Mouse (Mus musculus) embryonic facial prominence, embryonic 10.5 days (tissue): ENCODE measurements at regions not wholly inside any gene's neighbourhood (a gene's known extent, or its start where the extent isn't known, plus 50 kb on each side); places are given as distances from the start of the nearest gene placed in this dataset.

Source experiments
- DNase-seq: peaks from one replicate; pipeline ENCODE4 v3.0.0-alpha.2; 2017; ENCODE audit warnings: low spot score
- H3K27ac ChIP-seq: fragments of 300-500 bp; sonication (generic); replicated peaks from 2 replicates; pipeline ENCODE4 v1.5.1; 2016; ENCODE audit warnings: mild to moderate bottlenecking
- H3K27me3 ChIP-seq: fragments of 300-500 bp; sonication (generic); replicated peaks from 2 replicates; pipeline ENCODE4 v1.6.1; 2016; ENCODE audit warnings: low read depth, mild to moderate bottlenecking; ENCODE audit not compliant: poor library complexity, severe bottlenecking
- H3K36me3 ChIP-seq: fragments of 300-500 bp; sonication (generic); replicated peaks from 2 replicates; pipeline ENCODE4 v1.6.1; 2016; ENCODE audit warnings: mild to moderate bottlenecking, moderate library complexity
- H3K4me1 ChIP-seq: fragments of 300-500 bp; sonication (generic); 2 replicates; pipeline ENCODE4 v1.6.1; 2016
- H3K4me3 ChIP-seq: fragments of 300-500 bp; sonication (generic); 2 replicates; pipeline ENCODE4 v1.5.1; 2016; ENCODE audit warnings: mild to moderate bottlenecking, moderate library complexity
- H3K9me3 ChIP-seq: fragments of 300-500 bp; sonication (generic); 2 replicates; pipeline ENCODE4 v1.6.1; 2016; ENCODE audit warnings: mild to moderate bottlenecking
- WGBS: fragments of 180-500 bp; shearing (Covaris S2); methylation state at CpG from one replicate; pipeline ENCODE4 v1.1.7; 2016; 5-methylcytosine and 5-hydroxymethylcytosine counted together

- Histone ChIP-seq H3K27me3 (peaks cover 13% of the 10 kb centered on the region; the same call in 1 of the 2 replicates), H3K4me1 (peaks cover 13% of the 10 kb centered on the region; the same call in 1 of the 2 replicates), H3K4me3 (no peak overlapping the region), H3K27ac (no peak overlapping the region), H3K9me3 (no peaks in the 10 kb centered on the region), H3K36me3 (no peaks in the 10 kb centered on the region)
- no peak for DNase-seq
- 80% methylated on average over 2 of the region's 2 CpGs for WGBS
These were observed 56.8 kb upstream of the Gm3045 start for GRCm38 (mm10) chr13:56369600-56369999.

- Histone ChIP-seq H3K27ac (no peak overlapping the region), H3K4me1 (peaks cover 13% of the 10 kb centered on the region; the same call in 1 of the 2 replicates), H3K27me3 (peaks cover 13% of the 10 kb centered on the region; the same call in 1 of the 2 replicates), H3K4me3 (no peak overlapping the region), H3K36me3 (no peaks in the 10 kb centered on the region), H3K9me3 (no peaks in the 10 kb centered on the region)
- WGBS, result 23% methylated on average over 5 of the region's 5 CpGs
- DNase-seq, result peak; percentile 27
These were observed 55.0 kb upstream of the Gm3045 start for GRCm38 (mm10) chr13:56371374-56371773.

GRCm38 (mm10) chr13:56372003-56372725, 54.2 kb upstream of the Gm3045 start:
- Histone ChIP-seq H3K4me3 (no peak overlapping the region), H3K27me3 (peaks cover 13% of the 10 kb centered on the region; the same call in 1 of the 2 replicates), H3K36me3 (no peaks in the 10 kb centered on the region), H3K9me3 (no peaks in the 10 kb centered on the region), H3K27ac (no peak overlapping the region), H3K4me1 (peaks cover 13% of the 10 kb centered on the region; the same call in 1 of the 2 replicates)
- 82% methylated on average over 20 of the region's 20 CpGs for WGBS
- no peak for DNase-seq

GRCm38 (mm10) chr13:56372727-56373126, 53.7 kb upstream of the Gm3045 start:
- H3K9me3 ChIP-seq, result no peaks in the 10 kb centered on the region
- 80% methylated on average over 6 of the region's 6 CpGs for WGBS
- peaks cover 10% of the 10 kb centered on the region; the same call in 1 of the 2 replicates for H3K27me3 ChIP-seq
- H3K36me3 ChIP-seq, result no peaks in the 10 kb centered on the region
- H3K4me3 ChIP-seq, result no peak overlapping the region
- no peak for DNase-seq
- H3K4me1 ChIP-seq, result peaks cover 13% of the 10 kb centered on the region; the same call in 1 of the 2 replicates
- no peak overlapping the region for H3K27ac ChIP-seq
